Mouse (Mus musculus) spleen, adult 2 months (tissue): ENCODE data around the gene Sirt5.

ENCODE experiments used
- CTCF ChIP-seq: fragments of 200-500 bp; IDR thresholded peaks from 2 replicates; pipeline ENCODE4 v1.5.1; 2011; ENCODE audit warnings: mild to moderate bottlenecking, inconsistent platforms; ENCODE audit not compliant: insufficient read depth, insufficient read length, insufficient replicate concordance; ENCODE audit errors: extremely low read depth
- POLR2A ChIP-seq: fragments of 200-500 bp; IDR thresholded peaks from 2 replicates; pipeline ENCODE4 v1.6.1; 2011; ENCODE audit warnings: low read depth, low read length, inconsistent platforms

- no peak for TF ChIP-seq POLR2A
- TF ChIP-seq CTCF: no peak
Observed at GRCm38 (mm10) chr13:43397700-43398296, 32.5 kb downstream of the Sirt5 start.
